Mouse (Mus musculus): ENCODE results near the gene Lonp1.

GRCm38 (mm10) chr17:56593527-56594271 lies 33.0 kb downstream of the Lonp1 start:
- TF ChIP-seq CTCF (IDR thresholded peaks at IDR 0.05; ENCODE audit: control insufficient read depth, insufficient read depth, insufficient replicate concordance, low read depth, low read length): no peak
- no peak for TF ChIP-seq POLR2A (IDR thresholded peaks at IDR 0.05; ENCODE audit: control insufficient read depth, low read depth, low read length)
